Mouse (Mus musculus) bone marrow macrophage, adult 2 months (primary cell): ENCODE data around the gene Lrrc28.

ENCODE experiments used
- CTCF ChIP-seq: IDR thresholded peaks from 2 replicates; pipeline ENCODE4 v1.5.1; 2012; ENCODE audit warnings: low read depth, mild to moderate bottlenecking, low read length, moderate library complexity
- POLR2A ChIP-seq: IDR thresholded peaks from 2 replicates; pipeline ENCODE4 v1.6.1; 2012; ENCODE audit warnings: mild to moderate bottlenecking, low read depth, low read length, borderline replicate concordance

DNA sequence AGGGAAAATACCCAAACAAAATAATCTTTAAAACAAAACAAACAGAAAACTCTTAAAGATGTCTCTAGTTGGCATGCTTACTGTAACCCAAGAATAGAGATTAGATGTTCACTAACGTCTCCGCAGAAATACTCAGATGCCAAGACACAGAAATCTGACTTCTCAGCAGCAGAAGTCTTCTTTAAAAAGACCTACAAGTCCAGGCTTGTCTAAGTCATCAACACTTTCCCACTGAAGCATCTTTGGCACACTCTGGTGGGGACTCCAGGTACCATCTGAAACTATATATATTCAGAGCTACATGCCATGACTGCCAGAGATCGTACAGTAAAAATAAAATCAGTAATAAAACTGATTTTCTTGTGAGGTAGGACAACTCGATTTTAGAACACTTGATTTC is 25.2 kb downstream of the Lrrc28 start:
- TF ChIP-seq POLR2A (no peak), CTCF (no peak)
